Mouse (Mus musculus) embryonic facial prominence, embryonic 11.5 days (tissue): ENCODE data around the gene Mmp19. TPM values are rescaled to one million over a fixed set of nuclear protein-coding genes. Genes with fewer than 3 reads are reported as not detected.
A peak's percentile ranks its signal among the peaks of the same experiment; 100 is the strongest.

Experiments
- ATAC-seq: fragments of 200-750 bp; cut with Nextera tagmentation; replicated peaks from 2 replicates; pipeline ENCODE4 v1.8.0; 2017; ENCODE audit warnings: low read depth; ENCODE audit not compliant: insufficient number of reproducible peaks, low FRiP score, low TSS enrichment
- DNase-seq: peaks from one replicate; pipeline ENCODE4 v3.0.0-alpha.2; 2015; ENCODE audit warnings: low spot score
- H3K27ac ChIP-seq: fragments of 300-500 bp; sonication (generic); replicated peaks from 2 replicates; pipeline ENCODE4 v1.5.1; 2014; ENCODE audit warnings: mild to moderate bottlenecking, low read depth, low read length, control low read depth
- H3K27me3 ChIP-seq: fragments of 300-500 bp; sonication (generic); 2 replicates; pipeline ENCODE4 v1.6.1; 2014; ENCODE audit warnings: mild to moderate bottlenecking, low read length, moderate library complexity, mixed read lengths; ENCODE audit not compliant: control insufficient read depth, insufficient read depth
- H3K36me3 ChIP-seq: fragments of 300-500 bp; sonication (generic); replicated peaks from 2 replicates; pipeline ENCODE4 v1.6.1; 2014; ENCODE audit warnings: low read depth, mild to moderate bottlenecking, low read length, moderate library complexity, mixed read lengths; ENCODE audit not compliant: control insufficient read depth, insufficient read depth
- H3K4me1 ChIP-seq: fragments of 300-500 bp; sonication (generic); 2 replicates; pipeline ENCODE4 v1.6.1; 2014; ENCODE audit warnings: low read length, mixed read lengths; ENCODE audit not compliant: control insufficient read depth, insufficient read depth
- H3K4me2 ChIP-seq: fragments of 300-500 bp; sonication (generic); 2 replicates; pipeline ENCODE4 v1.6.1; 2014; ENCODE audit warnings: low read depth, mild to moderate bottlenecking, control low read depth, low read length, moderate library complexity
- H3K4me3 ChIP-seq: fragments of 300-500 bp; sonication (generic); 2 replicates; pipeline ENCODE4 v1.5.1; 2014; ENCODE audit warnings: low read depth, low read length, control low read depth
- H3K9ac ChIP-seq: fragments of 300-500 bp; sonication (generic); replicated peaks from 2 replicates; pipeline ENCODE4 v1.6.1; 2014; ENCODE audit warnings: mild to moderate bottlenecking, control low read depth, low read length
- H3K9me3 ChIP-seq: fragments of 300-500 bp; sonication (generic); replicated peaks from 2 replicates; pipeline ENCODE4 v1.6.1; 2016; ENCODE audit warnings: mild to moderate bottlenecking, low read length, inconsistent platforms, mixed read lengths; ENCODE audit not compliant: control insufficient read depth
- WGBS: fragments of 180-500 bp; shearing (Covaris S2); extraction: QIAGEN DNeasy Blood & Tissue Kit; methylation state at CpG from one replicate; pipeline ENCODE4 v1.1.7; 2014; 5-methylcytosine and 5-hydroxymethylcytosine counted together
- polyA plus RNA-seq: library from polyadenylated mRNA; unstranded; fragments of >200 nt; fragmentation: Nextera tagmentation; extraction: Ambion mirVana; gene quantifications from 2 replicates; pipeline ENCODE4 v1.2.1, GENCODE M21; 2014

The Mmp19 gene
- polyA plus RNA-seq, 1 experiment from 2014 or later, result 0.21 TPM

DNA sequence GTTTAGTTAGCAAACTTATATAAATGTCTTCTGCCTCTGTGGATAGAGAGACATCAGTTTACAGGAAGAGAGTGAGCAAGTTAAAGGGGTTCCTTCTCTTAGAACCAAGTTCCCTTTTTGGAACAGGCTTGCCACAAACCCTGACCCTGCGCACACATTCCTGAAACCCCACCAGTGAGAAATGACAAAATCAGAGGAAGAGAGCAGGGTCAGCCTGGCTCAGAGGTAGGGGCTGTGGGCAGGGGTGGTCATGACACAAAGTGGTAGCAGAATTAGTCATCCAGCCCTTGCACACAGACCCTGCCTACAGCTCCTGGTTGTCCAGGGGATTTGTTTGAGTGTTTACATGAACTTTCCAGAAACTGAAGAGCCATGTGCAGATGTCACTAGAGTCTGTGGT is 10.5 kb upstream of the Mmp19 start:
- Histone ChIP-seq H3K4me3 (no peak overlapping the region), H3K27me3 (no peaks in the 10 kb centered on the region), H3K4me2 (no peak overlapping the region), H3K9me3 (no peaks in the 10 kb centered on the region; the same call in none of the 2 replicates), H3K9ac (no peak overlapping the region), H3K36me3 (no peaks in the 10 kb centered on the region), H3K4me1 (no peaks in the 10 kb centered on the region), H3K27ac (no peak overlapping the region)
- DNase-seq (no peak), ATAC-seq (no peak)
- WGBS, result 81% methylated on average over 1 of the region's 1 CpGs

DNA sequence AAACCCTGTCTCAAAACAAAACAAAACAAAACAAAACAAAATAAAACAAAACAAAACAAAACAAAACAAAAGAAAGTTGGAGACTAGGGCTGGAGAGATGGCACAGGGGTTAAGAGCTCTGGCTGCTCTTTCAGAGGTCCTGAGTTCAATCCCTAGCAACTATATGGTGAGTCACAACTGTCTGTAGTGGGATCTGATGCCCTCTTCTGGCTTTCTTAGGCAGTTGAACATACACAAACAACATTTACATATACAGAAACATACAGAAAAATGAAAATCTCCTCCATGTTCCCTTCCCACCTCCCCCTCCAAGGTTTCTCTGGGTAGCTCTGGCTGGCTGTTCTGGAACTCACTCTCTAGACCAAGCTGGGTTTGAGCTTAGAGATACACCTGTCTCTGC is 1.3 kb downstream of the Mmp19 start:
- Histone ChIP-seq H3K9ac (no peak overlapping the region), H3K27ac (no peak overlapping the region), H3K4me3 (no peak overlapping the region), H3K27me3 (no peaks in the 10 kb centered on the region), H3K36me3 (no peaks in the 10 kb centered on the region), H3K9me3 (no peaks in the 10 kb centered on the region), H3K4me1 (no peaks in the 10 kb centered on the region), H3K4me2 (no peak overlapping the region)
- ATAC-seq, result no peak
- no peak for DNase-seq

DNA sequence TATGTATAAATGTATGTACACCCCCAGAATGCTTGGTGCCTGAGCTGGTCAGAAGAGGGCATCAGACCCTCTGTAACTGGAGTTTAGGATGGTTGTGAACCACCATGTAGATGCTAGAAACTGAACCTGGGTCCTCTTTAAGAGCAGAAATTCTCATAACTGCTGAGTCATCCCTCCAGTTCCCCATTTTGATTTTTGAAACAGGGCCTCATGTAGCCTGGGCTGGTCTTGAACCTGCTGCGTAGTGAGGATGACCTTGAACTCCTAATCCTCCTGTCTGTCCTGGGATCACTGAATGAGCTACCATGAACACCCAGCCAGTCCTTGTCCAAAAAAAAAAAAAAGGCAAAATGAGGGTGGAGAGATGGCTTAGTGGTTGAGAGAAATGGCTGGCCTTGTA is 2.5 kb downstream of the Mmp19 start:
- ATAC-seq, result no peak
- WGBS, result 92% methylated on average over 1 of the region's 1 CpGs

DNA sequence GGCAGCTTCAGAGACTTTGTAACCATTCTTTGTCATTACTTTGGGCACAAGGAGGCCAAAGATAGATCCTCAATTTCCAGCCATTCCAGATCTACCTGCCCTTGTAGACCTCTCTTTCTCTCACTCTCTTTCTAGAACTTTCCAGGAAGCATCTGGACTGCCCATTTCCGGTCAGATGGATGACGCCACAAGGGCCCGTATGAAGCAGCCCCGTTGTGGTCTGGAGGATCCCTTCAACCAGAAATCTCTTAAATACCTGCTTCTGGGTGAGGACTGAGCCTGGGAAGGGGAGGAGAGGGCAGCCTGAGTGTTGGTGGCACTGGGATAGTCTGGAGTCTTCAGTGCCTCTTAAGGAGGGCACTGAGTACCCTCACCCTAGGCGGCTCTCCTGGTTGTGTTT is 3.7 kb downstream of the Mmp19 start:
- no peaks in the 10 kb centered on the region for H3K36me3 ChIP-seq

More for the DNA sequence above, 2.5 kb downstream of the Mmp19 start:
- no peaks in the 10 kb centered on the region for H3K4me1 ChIP-seq
- DNase-seq, result no peak
- H3K4me2 ChIP-seq, result no peak overlapping the region
- H3K9me3 ChIP-seq, result no peaks in the 10 kb centered on the region
- no peaks in the 10 kb centered on the region for H3K27me3 ChIP-seq
- H3K4me3 ChIP-seq, result no peak overlapping the region
- no peak overlapping the region for H3K27ac ChIP-seq
- H3K36me3 ChIP-seq, result no peaks in the 10 kb centered on the region
- H3K9ac ChIP-seq, result no peak overlapping the region

DNA sequence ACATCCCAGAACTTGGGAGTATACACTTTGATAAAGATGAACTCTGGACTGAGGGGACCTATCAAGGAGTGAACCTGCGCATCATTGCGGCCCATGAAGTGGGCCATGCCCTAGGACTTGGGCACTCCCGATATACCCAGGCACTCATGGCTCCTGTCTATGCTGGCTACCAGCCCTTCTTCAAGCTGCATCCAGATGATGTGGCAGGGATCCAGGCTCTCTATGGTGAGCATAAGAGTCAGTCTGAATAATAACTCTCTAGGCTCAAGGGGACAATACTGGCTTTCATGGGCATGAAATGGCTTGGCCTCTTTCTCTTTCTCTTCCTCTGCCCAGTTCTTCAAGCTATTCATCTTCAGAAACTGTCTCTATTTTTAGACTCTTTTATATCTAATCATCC is 4.9 kb downstream of the Mmp19 start:
- no peak overlapping the region for H3K9ac ChIP-seq
- no peak for ATAC-seq
- no peaks in the 10 kb centered on the region for H3K9me3 ChIP-seq
- H3K27me3 ChIP-seq, result no peaks in the 10 kb centered on the region
- no peaks in the 10 kb centered on the region for H3K4me1 ChIP-seq
- WGBS, result 90% methylated on average over 3 of the region's 3 CpGs
- H3K36me3 ChIP-seq, result no peaks in the 10 kb centered on the region
- H3K27ac ChIP-seq, result no peak overlapping the region
- DNase-seq, result no peak
- H3K4me3 ChIP-seq, result no peak overlapping the region
- no peak overlapping the region for H3K4me2 ChIP-seq

More for the DNA sequence above, 3.7 kb downstream of the Mmp19 start:
- 87% methylated on average over 5 of the region's 5 CpGs for WGBS
- no peaks in the 10 kb centered on the region for H3K4me1 ChIP-seq
- no peak for DNase-seq
- H3K9me3 ChIP-seq, result no peaks in the 10 kb centered on the region
- no peak overlapping the region for H3K27ac ChIP-seq
- H3K9ac ChIP-seq, result no peak overlapping the region
- H3K4me2 ChIP-seq, result no peak overlapping the region
- H3K4me3 ChIP-seq, result no peak overlapping the region
- H3K27me3 ChIP-seq, result no peaks in the 10 kb centered on the region
- ATAC-seq, result no peak

DNA sequence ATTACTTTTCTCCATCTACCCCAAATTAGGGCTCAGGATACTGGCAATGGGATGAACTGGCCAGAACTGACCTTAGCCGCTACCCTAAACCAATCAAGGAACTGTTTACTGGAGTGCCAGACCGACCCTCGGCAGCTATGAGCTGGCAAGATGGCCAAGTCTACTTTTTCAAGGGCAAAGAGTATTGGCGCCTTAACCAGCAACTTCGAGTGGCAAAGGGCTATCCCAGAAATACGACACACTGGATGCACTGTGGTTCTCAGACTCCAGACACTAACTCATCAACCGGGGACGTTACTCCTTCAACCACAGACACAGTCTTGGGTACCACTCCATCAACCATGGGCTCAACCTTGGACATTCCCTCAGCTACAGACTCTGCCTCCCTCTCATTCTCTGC is 8.0 kb downstream of the Mmp19 start:
- no peak overlapping the region for H3K4me3 ChIP-seq
- DNase-seq (no peak), ATAC-seq (no peak)
- H3K4me1 ChIP-seq, result no peaks in the 10 kb centered on the region
- H3K9ac ChIP-seq, result no peak overlapping the region
- no peaks in the 10 kb centered on the region for H3K36me3 ChIP-seq
- H3K27me3 ChIP-seq, result no peaks in the 10 kb centered on the region
- no peaks in the 10 kb centered on the region for H3K9me3 ChIP-seq
- no peak overlapping the region for H3K4me2 ChIP-seq
- H3K27ac ChIP-seq, result no peak overlapping the region
- 93% methylated on average over 8 of the region's 8 CpGs for WGBS

DNA sequence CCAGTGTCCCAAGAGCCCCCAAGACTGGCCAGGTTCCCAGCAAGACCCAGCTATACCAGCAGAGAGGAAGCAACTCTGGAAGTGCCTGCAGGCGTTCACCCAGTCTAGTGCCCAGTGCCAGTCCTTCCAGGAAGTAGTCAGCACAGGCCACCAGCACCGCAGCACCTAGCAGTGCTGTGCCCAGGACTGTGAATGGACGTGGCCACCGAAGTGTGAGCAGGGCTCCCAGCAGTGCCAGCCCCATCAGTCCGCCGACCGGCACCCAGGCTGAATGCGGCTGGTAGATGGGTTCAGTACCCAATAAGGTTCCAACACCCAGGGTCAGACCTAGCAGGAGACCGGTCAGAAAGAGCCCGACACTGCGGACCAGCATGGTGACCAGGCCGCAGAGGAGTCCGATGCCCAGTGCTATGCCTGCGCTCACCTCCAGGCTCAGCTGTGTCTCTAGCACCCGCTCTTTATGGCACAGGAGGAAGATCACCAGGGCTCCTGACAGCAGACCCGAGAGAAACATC is 11.3 kb downstream of the Mmp19 start:
- ATAC-seq (no peak), DNase-seq (no peak)
- no peaks in the 10 kb centered on the region for H3K9me3 ChIP-seq
- WGBS, result 90% methylated on average over 16 of the region's 16 CpGs
- H3K4me1 ChIP-seq, result no peaks in the 10 kb centered on the region
- no peak overlapping the region for H3K4me3 ChIP-seq
- H3K27me3 ChIP-seq, result no peaks in the 10 kb centered on the region
- H3K4me2 ChIP-seq, result no peak overlapping the region
- H3K27ac ChIP-seq, result no peak overlapping the region
- no peaks in the 10 kb centered on the region for H3K36me3 ChIP-seq
- no peak overlapping the region for H3K9ac ChIP-seq

DNA sequence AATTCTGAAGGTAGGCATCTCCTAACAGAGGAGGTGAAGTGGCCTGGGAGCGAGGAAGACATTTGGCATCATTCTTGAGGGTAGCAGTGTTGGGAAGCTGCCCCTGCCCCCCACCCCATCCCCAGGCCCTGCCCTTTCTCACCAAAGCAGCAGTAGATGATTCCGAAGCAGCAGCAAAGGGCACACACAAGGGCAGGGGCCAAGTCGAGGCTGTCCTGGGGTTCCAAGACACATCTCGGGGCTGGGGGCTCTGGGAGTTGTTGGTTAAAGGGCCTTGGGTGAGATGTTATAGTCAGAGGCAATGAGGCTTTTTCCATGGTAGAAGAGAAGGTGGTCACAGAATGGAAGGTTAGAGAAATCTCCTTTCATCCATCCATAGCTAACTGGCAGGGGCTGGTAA is 12.2 kb downstream of the Mmp19 start:
- H3K4me2 ChIP-seq, result peak overlapping the region; percentile 54
- ATAC-seq (no peak), DNase-seq (no peak)
- no peak overlapping the region for H3K27ac ChIP-seq
- 44% methylated on average over 4 of the region's 4 CpGs for WGBS
- no peaks in the 10 kb centered on the region for H3K36me3 ChIP-seq
- no peaks in the 10 kb centered on the region for H3K9me3 ChIP-seq
- H3K9ac ChIP-seq, result peak overlapping the region; percentile 43
- no peaks in the 10 kb centered on the region for H3K27me3 ChIP-seq
- peak overlapping the region; percentile 82; the same call in 1 of the 2 replicates for H3K4me3 ChIP-seq
- H3K4me1 ChIP-seq, result no peaks in the 10 kb centered on the region
